Mouse (Mus musculus) adrenal gland, postnatal 36 days (tissue): ENCODE results near the gene Angptl8. TPM values are rescaled to one million over a fixed set of nuclear protein-coding genes. Genes with fewer than 3 reads are reported as not detected.
A peak's percentile ranks its signal among the peaks of the same experiment; 100 is the strongest.

Experiments used
- microRNA-seq: library from miRNA; unstranded; fragments of <30 nt; microRNA quantifications from one replicate; pipeline ENCODE4 v1.2.0, GENCODE M21; 2021
- total RNA-seq, 2 experiments: library from RNA; stranded (reverse); gene quantifications; 2 replicates each; pipeline ENCODE4 v1.2.3; 2021

Gene Angptl8
- total RNA-seq, 2 experiments from 2014 or later, result 7.5 to 8.7 TPM

Small RNA genes within 50 kb of the gene (microRNA-seq; reads per million reads assigned to microRNA genes)
- gene Mir7083, result 4.2 reads per million, percentile 12 among the genes with 10 or more reads in this experiment

Other genes with a start within 250 kb of the Angptl8 start
- 10 to 100 TPM; 57.4 to 68.8 TPM for gene Timm29, start 242.8 kb upstream of the Angptl8 start, total RNA-seq
- gene Yipf2, start 242.7 kb upstream of the Angptl8 start, total RNA-seq, result 10 to 100 TPM; 23.3 to 39.1 TPM
- gene Smarca4, start 219.3 kb upstream of the Angptl8 start, total RNA-seq, result 10 to 100 TPM; 74.6 to 80.8 TPM
- 100 to 1,000 TPM; 119 to 184 TPM for gene Ldlr, start 112.0 kb upstream of the Angptl8 start, total RNA-seq
- 1 to 10 TPM; 2.3 to 3.9 TPM for gene Spc24, start 75.2 kb upstream of the Angptl8 start, total RNA-seq
- 10 to 100 TPM; 31.2 to 38.3 TPM for gene Kank2, start 36.8 kb upstream of the Angptl8 start, total RNA-seq
- gene Dock6, start 17.1 kb downstream of the Angptl8 start, total RNA-seq, result 10 to 100 TPM; 31.2 to 40.7 TPM
- gene Rab3d, start 82.7 kb downstream of the Angptl8 start, total RNA-seq, result 10 to 100 TPM; 28.5 to 58.8 TPM
- 1 to 10 TPM; 9.4 to 9.7 TPM for gene Ccdc159, start 92.0 kb downstream of the Angptl8 start, total RNA-seq
- 100 to 1,000 TPM; 318 to 566 TPM for gene Tmem205, start 92.0 kb downstream of the Angptl8 start, total RNA-seq
- gene Plppr2, start 101.5 kb downstream of the Angptl8 start, total RNA-seq, result 10 to 100 TPM; 27.1 to 35.8 TPM
- gene Swsap1, start 120.2 kb downstream of the Angptl8 start, total RNA-seq, result 10 to 100 TPM; 12.4 to 18.3 TPM
- 1 to 10 TPM; 1.9 to 2.0 TPM for gene Epor, start 128.0 kb downstream of the Angptl8 start, total RNA-seq
- gene Rgl3, start 153.9 kb downstream of the Angptl8 start, total RNA-seq, result 10 to 100 TPM; 14.0 to 33.4 TPM
- gene Ccdc151, start 167.1 kb downstream of the Angptl8 start, total RNA-seq, result 1 to 10 TPM in 1 of 2 experiments, under 1 TPM in 1; 0.30 to 1.6 TPM
- gene Prkcsh, start 167.3 kb downstream of the Angptl8 start, total RNA-seq, result 100 to 1,000 TPM; 159 to 169 TPM
- 1 to 10 TPM; 1.1 to 2.0 TPM for gene Elavl3, start 216.5 kb downstream of the Angptl8 start, total RNA-seq
- under 1 TPM in 1 of 2 experiments, not detected in 1; 0.56 TPM for gene Gm49318, start 235.7 kb downstream of the Angptl8 start, total RNA-seq
- 10 to 100 TPM; 10.2 to 10.3 TPM for gene Zfp653, start 235.9 kb downstream of the Angptl8 start, total RNA-seq
- 10 to 100 TPM; 51.6 to 63.7 TPM for gene Ecsit, start 249.9 kb downstream of the Angptl8 start, total RNA-seq